Mouse (Mus musculus) MEL (cell line): ENCODE measurements at regions not wholly inside any gene's neighbourhood (a gene's known extent, or its start where the extent isn't known, plus 50 kb on each side); places are given as distances from the start of the nearest gene placed in this dataset.

Source experiments
- DNase-seq: peaks from one replicate; pipeline ENCODE4 v3.0.0; 2011; ENCODE audit warnings: low read depth, low spot score
- H3K27ac ChIP-seq: 2 replicates; pipeline ENCODE4 v1.5.1; 2012; ENCODE audit warnings: low read depth, mild to moderate bottlenecking, control low read depth, low read length, moderate library complexity; ENCODE audit not compliant: control insufficient read depth
- H3K27me3 ChIP-seq, 2 experiments: fragments of 150-350 bp in 1 of 2; sonication (generic) in 1 of 2; 2 replicates each; pipeline ENCODE4 v1.6.1; 2012; ENCODE audit warnings: low read length in 2 of 2, mild to moderate bottlenecking in 2 of 2, improper control_type of control experiment in 1 of 2, moderate library complexity in 1 of 2; ENCODE audit not compliant: insufficient read depth in 2 of 2, control insufficient read depth in 1 of 2
- H3K36me3 ChIP-seq, 2 experiments: 2 replicates each; pipeline ENCODE4 v1.6.1; 2012 to 2014; ENCODE audit warnings: low read length in 2 of 2, improper control_type of control experiment in 1 of 2, inconsistent platforms in 1 of 2, mild to moderate bottlenecking in 1 of 2; ENCODE audit not compliant: insufficient read depth in 2 of 2, control insufficient read depth in 1 of 2
- H3K4me1 ChIP-seq, 2 experiments: fragments of 150-350 bp in 1 of 2; sonication (generic) in 1 of 2; 2 replicates each; pipeline ENCODE4 v1.6.1; 2012; ENCODE audit warnings: low read length in 2 of 2, improper control_type of control experiment in 1 of 2, mild to moderate bottlenecking in 1 of 2; ENCODE audit not compliant: insufficient read depth in 2 of 2, control insufficient read depth in 1 of 2
- H3K4me3 ChIP-seq, 2 experiments: fragments of 150-350 bp in 1 of 2; sonication (generic) in 1 of 2; 2 replicates each; pipeline ENCODE4 v1.5.1; 2012; ENCODE audit warnings: low read depth in 2 of 2, low read length in 2 of 2, mild to moderate bottlenecking in 2 of 2, moderate library complexity in 2 of 2, control low read depth in 1 of 2, improper control_type of control experiment in 1 of 2; ENCODE audit not compliant: control insufficient read depth in 1 of 2, insufficient read depth in 1 of 2
- H3K79me2 ChIP-seq: 2 replicates; pipeline ENCODE4 v1.6.1; 2012; ENCODE audit warnings: mild to moderate bottlenecking, low read length, moderate library complexity; ENCODE audit not compliant: control insufficient read depth, poor library complexity, insufficient read depth
- H3K9ac ChIP-seq: 2 replicates; pipeline ENCODE4 v1.6.1; 2012; ENCODE audit warnings: low read depth, mild to moderate bottlenecking, control low read depth, low read length, moderate library complexity; ENCODE audit not compliant: control insufficient read depth, poor library complexity, severe bottlenecking
- H3K9me3 ChIP-seq: fragments of 150-350 bp; sonication (generic); replicated peaks from 2 replicates; pipeline ENCODE4 v1.6.1; 2012; ENCODE audit warnings: mild to moderate bottlenecking, low read length, improper control_type of control experiment, moderate library complexity; ENCODE audit not compliant: insufficient read depth
- BHLHE40 ChIP-seq: IDR thresholded peaks from 2 replicates; pipeline ENCODE4 v1.6.1; 2012; ENCODE audit warnings: low read depth, mild to moderate bottlenecking, inconsistent platforms, low read length, improper control_type of control experiment, borderline replicate concordance
- CTCF ChIP-seq, 3 experiments: IDR thresholded peaks in 2 of 3; conservative IDR thresholded peaks in 1 of 3; 2 replicates each; pipeline ENCODE4 v1.5.1; 2011 to 2012; ENCODE audit warnings: low read length in 3 of 3, low read depth in 2 of 3, mild to moderate bottlenecking in 2 of 3, improper control_type of control experiment in 1 of 3, inconsistent platforms in 1 of 3, mixed read lengths in 1 of 3, moderate library complexity in 1 of 3; ENCODE audit not compliant: control insufficient read depth in 1 of 3, insufficient read depth in 1 of 3, poor library complexity in 1 of 3, severe bottlenecking in 1 of 3
- E2F4 ChIP-seq: IDR thresholded peaks from 2 replicates; pipeline ENCODE4 v1.6.1; 2011; ENCODE audit warnings: low read depth, low read length, improper control_type of control experiment, borderline replicate concordance
- EP300 ChIP-seq, 2 experiments: IDR thresholded peaks; 2 replicates each; pipeline ENCODE4 v1.6.1; 2011; ENCODE audit warnings: improper control_type of control experiment in 2 of 2, low read length in 2 of 2, low read depth in 1 of 2, mild to moderate bottlenecking in 1 of 2
- GATA1 ChIP-seq: IDR thresholded peaks from 2 replicates; pipeline ENCODE4 v1.6.1; 2011; ENCODE audit warnings: low read depth, low read length, improper control_type of control experiment
- KAT2A ChIP-seq: conservative IDR thresholded peaks from 2 replicates; pipeline ENCODE4 v1.6.1; 2012; ENCODE audit warnings: low read depth, low read length, improper control_type of control experiment, inconsistent platforms
- MAFK ChIP-seq: IDR thresholded peaks from 2 replicates; pipeline ENCODE4 v1.6.1; 2011; ENCODE audit warnings: low read depth, mild to moderate bottlenecking, low read length, improper control_type of control experiment, borderline replicate concordance
- MEF2A ChIP-seq: IDR thresholded peaks from 2 replicates; pipeline ENCODE4 v1.6.1; 2014; ENCODE audit warnings: low read depth, mild to moderate bottlenecking, inconsistent platforms, low read length, improper control_type of control experiment; ENCODE audit not compliant: poor library complexity, insufficient replicate concordance, severe bottlenecking; ENCODE audit errors: extremely low read depth
- MYB ChIP-seq: IDR thresholded peaks from 2 replicates; pipeline ENCODE4 v1.6.1; 2011; ENCODE audit warnings: mild to moderate bottlenecking, low read depth, low read length, improper control_type of control experiment
- MYC ChIP-seq: IDR thresholded peaks from 2 replicates; pipeline ENCODE4 v1.6.1; 2011; ENCODE audit warnings: low read depth, mild to moderate bottlenecking, low read length, improper control_type of control experiment, moderate library complexity
- NRF1 ChIP-seq: IDR thresholded peaks from 2 replicates; pipeline ENCODE4 v1.6.1; 2014; ENCODE audit warnings: low read depth, mild to moderate bottlenecking, inconsistent platforms, low read length, improper control_type of control experiment, moderate library complexity; ENCODE audit not compliant: poor library complexity, insufficient read depth, severe bottlenecking
- POLR2AphosphoS2 ChIP-seq: IDR thresholded peaks from 2 replicates; pipeline ENCODE4 v1.6.1; 2011; ENCODE audit warnings: low read length, improper control_type of control experiment
- RAD21 ChIP-seq: IDR thresholded peaks from 2 replicates; pipeline ENCODE4 v1.6.1; 2011; ENCODE audit warnings: mild to moderate bottlenecking, low read depth, low read length, improper control_type of control experiment
- RCOR1 ChIP-seq: IDR thresholded peaks from 2 replicates; pipeline ENCODE4 v1.6.1; 2012; ENCODE audit warnings: low read depth, mild to moderate bottlenecking, inconsistent platforms, low read length, improper control_type of control experiment
- SMC3 ChIP-seq: IDR thresholded peaks from 2 replicates; pipeline ENCODE4 v1.6.1; 2011; ENCODE audit warnings: low read depth, low read length, improper control_type of control experiment
- USF2 ChIP-seq, 2 experiments: IDR thresholded peaks; 2 replicates each; pipeline ENCODE4 v1.6.1; 2011 to 2012; ENCODE audit warnings: improper control_type of control experiment in 2 of 2, low read length in 2 of 2, borderline replicate concordance in 1 of 2, inconsistent platforms in 1 of 2, low read depth in 1 of 2, mild to moderate bottlenecking in 1 of 2; ENCODE audit not compliant: insufficient read depth in 1 of 2

DNA sequence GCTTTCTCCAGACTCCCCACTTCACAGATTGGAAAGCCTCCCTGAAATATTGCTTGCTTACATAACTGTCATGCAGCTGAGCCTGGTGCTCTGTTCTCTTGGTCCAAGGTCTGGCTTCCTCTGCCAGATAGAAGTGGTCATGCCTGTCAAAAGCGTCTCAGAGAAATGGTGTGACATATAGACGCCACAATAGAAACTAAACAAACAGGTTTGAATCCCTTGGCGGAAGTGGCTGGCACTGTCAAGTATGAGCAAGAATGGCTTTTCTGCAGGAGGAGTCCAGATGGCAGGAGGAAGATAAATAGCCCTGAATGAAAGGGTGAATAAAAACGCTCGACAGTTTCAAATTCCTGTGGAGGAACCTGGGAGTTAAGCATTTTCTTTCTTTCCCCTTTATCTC is 93.2 kb upstream of the Api5 start:
- Histone ChIP-seq H3K4me3 (no peak overlapping the region), H3K27ac (no peak overlapping the region), H3K79me2 (no peaks in the 10 kb centered on the region), H3K9ac (no peak overlapping the region)
- no peak for DNase-seq
- no peak for TF ChIP-seq MEF2A
- no peak for TF ChIP-seq E2F4
- TF ChIP-seq BHLHE40, result no peak
- TF ChIP-seq SMC3, result no peak
- no peak for TF ChIP-seq EP300 (IDR thresholded peaks at IDR 0.05; ENCODE audit: low read depth in 1 of 2, low read length in 2 of 2)
- no peak for TF ChIP-seq CTCF (IDR thresholded peaks at IDR 0.05 in 2 of 3, conservative IDR thresholded peaks at IDR 0.05 in 1 of 3; ENCODE audit: control insufficient read depth in 1 of 3, insufficient read depth in 1 of 3, low read depth in 2 of 3, low read length in 3 of 3, poor library complexity in 1 of 3, severe bottlenecking in 1 of 3)
- TF ChIP-seq MAFK, result no peak
- TF ChIP-seq, all 39 proteins: peak for 0
- Histone ChIP-seq H3K9me3 (no peaks in the 10 kb centered on the region), H3K36me3 (no peaks in the 10 kb centered on the region), H3K4me1 (no peaks in the 10 kb centered on the region), H3K27me3 (no peaks in the 10 kb centered on the region)

- H3K4me3 ChIP-seq, result no peak overlapping the region
- DNase-seq, result peak; percentile 75
- H3K9me3 ChIP-seq, result no peaks in the 10 kb centered on the region
- no peak overlapping the region for H3K27ac ChIP-seq
- no peak overlapping the region for H3K9ac ChIP-seq
- H3K4me1 ChIP-seq, result no peaks in the 10 kb centered on the region
- no peaks in the 10 kb centered on the region for H3K79me2 ChIP-seq
- H3K27me3 ChIP-seq, result no peaks in the 10 kb centered on the region
- H3K36me3 ChIP-seq, result no peaks in the 10 kb centered on the region
- no peak for TF ChIP-seq E2F4
- no peak for TF ChIP-seq NRF1
- no peak for TF ChIP-seq MEF2A
- no peak for TF ChIP-seq RCOR1
- no peak for TF ChIP-seq GATA1
- TF ChIP-seq USF2 (IDR thresholded peaks at IDR 0.05; ENCODE audit: borderline replicate concordance in 1 of 2, insufficient read depth in 1 of 2, low read depth in 1 of 2, low read length in 2 of 2), result no peak
- no peak for TF ChIP-seq MYB
- TF ChIP-seq POLR2AphosphoS2, result no peak
- no peak for TF ChIP-seq RAD21
- no peak for TF ChIP-seq KAT2A
- no peak for TF ChIP-seq CTCF (IDR thresholded peaks at IDR 0.05 in 2 of 3, conservative IDR thresholded peaks at IDR 0.05 in 1 of 3; ENCODE audit: control insufficient read depth in 1 of 3, insufficient read depth in 1 of 3, low read depth in 2 of 3, low read length in 3 of 3, poor library complexity in 1 of 3, severe bottlenecking in 1 of 3)
- no peak for TF ChIP-seq MYC
Observed at GRCm38 (mm10) chr2:94524536-94524935, 86.6 kb upstream of the Api5 start.
